Mouse (Mus musculus) spleen, postnatal 10 days (tissue): Measurements from ENCODE around the gene Sycn.
A peak's percentile ranks its signal among the peaks of the same experiment; 100 is the strongest.
"Not testable (repeated sequence)": the region's sequence is repeated elsewhere in the genome, so short reads cannot be mapped to it uniquely, and the experiment has no call there.

Experiments used
- DNase-seq, 2 experiments: peaks; one replicate each; pipeline ENCODE4 v3.0.0; 2021 to 2022; ENCODE audit warnings: low spot score in 2 of 2

Gene Sycn

GRCm38 (mm10) chr7:28540526-28540925 is at the start of gene Sycn:
Gene Sycn, plus strand, starts transcription at chr7:28540885.
- no peak for DNase-seq

- no peak for DNase-seq
Observed at GRCm38 (mm10) chr7:28490903-28491302, 49.8 kb upstream of the Sycn start.

- DNase-seq: no peak
Observed at GRCm38 (mm10) chr7:28492310-28492709, 48.4 kb upstream of the Sycn start.

GRCm38 (mm10) chr7:28495426-28495825 is 45.3 kb upstream of the Sycn start:
- DNase-seq: no peak

- peak in 1 of 2 experiments; percentile 50 for DNase-seq
Observed at GRCm38 (mm10) chr7:28505585-28505984, 35.1 kb upstream of the Sycn start.

GRCm38 (mm10) chr7:28509121-28509520 is 31.6 kb upstream of the Sycn start:
- DNase-seq: not testable (repeated sequence)

- DNase-seq: not testable (repeated sequence)
Observed at GRCm38 (mm10) chr7:28510405-28510974, 30.2 kb upstream of the Sycn start, which contains the start of gene Ifnl2. Gene Ifnl2, minus strand, starts transcription at chr7:28510455.

- no peak for DNase-seq
Observed at GRCm38 (mm10) chr7:28511441-28511840, 29.2 kb upstream of the Sycn start.

- not testable (repeated sequence) for DNase-seq
Observed at GRCm38 (mm10) chr7:28522536-28522935, 18.1 kb upstream of the Sycn start, which contains the start of gene Ifnl3. Gene Ifnl3, plus strand, starts transcription at chr7:28522836.

- DNase-seq: peak; percentile 74 to 91
Observed at GRCm38 (mm10) chr7:28527922-28528719, 12.6 kb upstream of the Sycn start.

- no peak for DNase-seq
Observed at GRCm38 (mm10) chr7:28532005-28532404, 8.7 kb upstream of the Sycn start.

- DNase-seq: not testable (repeated sequence)
Observed at GRCm38 (mm10) chr7:28538886-28539285, 1.8 kb upstream of the Sycn start.

GRCm38 (mm10) chr7:28544051-28544601 is 3.4 kb downstream of the Sycn start:
- DNase-seq: no peak

- no peak for DNase-seq
Observed at GRCm38 (mm10) chr7:28545048-28545890, 4.6 kb downstream of the Sycn start.

GRCm38 (mm10) chr7:28545891-28546210 is 5.2 kb downstream of the Sycn start:
- DNase-seq: no peak

GRCm38 (mm10) chr7:28546649-28547048 is 6.0 kb downstream of the Sycn start:
- DNase-seq: no peak

GRCm38 (mm10) chr7:28547154-28547553 is 6.5 kb downstream of the Sycn start, which contains the start of gene Nccrp1:
Gene Nccrp1, minus strand, starts transcription at chr7:28547254.
- DNase-seq: no peak

GRCm38 (mm10) chr7:28547628-28548027 is 6.9 kb downstream of the Sycn start:
- DNase-seq: no peak

GRCm38 (mm10) chr7:28553076-28553475 is 12.4 kb downstream of the Sycn start:
- DNase-seq: no peak

GRCm38 (mm10) chr7:28555939-28556535 is 15.4 kb downstream of the Sycn start:
- no peak for DNase-seq

GRCm38 (mm10) chr7:28557069-28557468 is 16.4 kb downstream of the Sycn start:
- no peak for DNase-seq
